Mouse (Mus musculus) gastrocnemius, adult 18-20 months (tissue): ENCODE data around the gene Hamp. TPM values are rescaled to one million over a fixed set of nuclear protein-coding genes. Genes with fewer than 3 reads are reported as not detected.

ENCODE experiments used
- DNase-seq: peaks from one replicate; pipeline ENCODE4 v3.0.0; 2021; ENCODE audit warnings: low spot score
- long read RNA-seq, 2 experiments: library from polyadenylated mRNA; stranded (forward); transcript quantifications; one replicate each; pipeline ENCODE4 v2.0.0; 2021
- total RNA-seq, 2 experiments: library from RNA; stranded (reverse); gene quantifications; 2 replicates each; pipeline ENCODE4 v1.2.3; 2021

Hamp gene
- 1 to 10 TPM in 1 of 2 experiments, not detected in 1; 2.2 TPM for total RNA-seq
- long read RNA-seq, experiment 1 = 0 reads
- long read RNA-seq, experiment 2 = 0 reads

GRCm38 (mm10) chr7:30943909-30944635, at the start of gene Hamp:
Gene Hamp, minus strand, starts transcription at chr7:30944032.
- DNase-seq = no peak

- DNase-seq = no peak
Observed at GRCm38 (mm10) chr7:30992148-30992547, 48.3 kb upstream of the Hamp start.

GRCm38 (mm10) chr7:30988519-30989162, 44.8 kb upstream of the Hamp start:
- no peak for DNase-seq

GRCm38 (mm10) chr7:30985357-30985756, 41.5 kb upstream of the Hamp start:
- DNase-seq = no peak

- DNase-seq = no peak
Observed at GRCm38 (mm10) chr7:30981703-30982102, 37.9 kb upstream of the Hamp start.

GRCm38 (mm10) chr7:30973501-30974289, 29.9 kb upstream of the Hamp start, which contains the start of gene Fam187b:
Gene Fam187b, plus strand, starts transcription at chr7:30973790.
- DNase-seq = peak; percentile 85

GRCm38 (mm10) chr7:30973251-30973500, 29.3 kb upstream of the Hamp start, which contains the start of gene Lsr:
Gene Lsr, minus strand, starts transcription at chr7:30973464.
- no peak for DNase-seq

- no peak for DNase-seq
Observed at GRCm38 (mm10) chr7:30972426-30973250, 28.8 kb upstream of the Hamp start.

- no peak for DNase-seq
Observed at GRCm38 (mm10) chr7:30971901-30972300, 28.1 kb upstream of the Hamp start.

- no peak for DNase-seq
Observed at GRCm38 (mm10) chr7:30969174-30969573, 25.3 kb upstream of the Hamp start.

GRCm38 (mm10) chr7:30968611-30969010, 24.8 kb upstream of the Hamp start:
- DNase-seq = no peak

GRCm38 (mm10) chr7:30966657-30967056, 22.8 kb upstream of the Hamp start:
- no peak for DNase-seq

GRCm38 (mm10) chr7:30965677-30966076, 21.8 kb upstream of the Hamp start:
- no peak for DNase-seq

GRCm38 (mm10) chr7:30964366-30964765, 20.5 kb upstream of the Hamp start:
- no peak for DNase-seq

GRCm38 (mm10) chr7:30962862-30963261, 19.0 kb upstream of the Hamp start:
- no peak for DNase-seq

GRCm38 (mm10) chr7:30959786-30960349, 16.0 kb upstream of the Hamp start:
- DNase-seq = no peak

GRCm38 (mm10) chr7:30958866-30959487, 15.1 kb upstream of the Hamp start:
- no peak for DNase-seq

- DNase-seq = no peak
Observed at GRCm38 (mm10) chr7:30958109-30958865, 14.5 kb upstream of the Hamp start.

GRCm38 (mm10) chr7:30957367-30957783, 13.5 kb upstream of the Hamp start:
- DNase-seq = peak; percentile 92
